Mouse (Mus musculus) heart, adult 2 months (tissue): ENCODE measurements around the gene Fam214a.

ENCODE experiments used
- CTCF ChIP-seq: fragments of 200-600 bp; IDR thresholded peaks from 2 replicates; pipeline ENCODE4 v1.8.1; 2022; ENCODE audit warnings: antibody characterized with exemption, mild to moderate bottlenecking, moderate library complexity
- EP300 ChIP-seq: fragments of 200-500 bp; IDR thresholded peaks from 2 replicates; pipeline ENCODE4 v1.6.1; 2011; ENCODE audit warnings: low read depth, low read length, control low read depth; ENCODE audit not compliant: insufficient read depth
- POLR2A ChIP-seq: fragments of 200-500 bp; IDR thresholded peaks from 2 replicates; pipeline ENCODE4 v1.6.1; 2011; ENCODE audit warnings: mild to moderate bottlenecking, low read depth, low read length, control low read depth; ENCODE audit not compliant: insufficient read depth

GRCm38 (mm10) chr9:74973154-74973553 is 20.5 kb downstream of the Fam214a start:
- TF ChIP-seq CTCF (no peak), POLR2A (no peak), EP300 (no peak)
